Mouse (Mus musculus) forebrain, embryonic 12.5 days (tissue): ENCODE data around the gene Osbpl9. TPM values are rescaled to one million over a fixed set of nuclear protein-coding genes. Genes with fewer than 3 reads are reported as not detected.

ENCODE experiments used
- ATAC-seq: fragments of 200-750 bp; cut with Nextera tagmentation; 2 replicates; pipeline ENCODE4 v1.8.0; 2017; ENCODE audit warnings: moderate TSS enrichment; ENCODE audit not compliant: low FRiP score
- H3K27ac ChIP-seq: fragments of 300-500 bp; sonication (generic); 2 replicates; pipeline ENCODE4 v1.5.1; 2016; ENCODE audit warnings: mild to moderate bottlenecking
- H3K27me3 ChIP-seq: fragments of 300-500 bp; sonication (generic); 2 replicates; pipeline ENCODE4 v1.6.1; 2016; ENCODE audit warnings: mild to moderate bottlenecking
- H3K36me3 ChIP-seq: fragments of 300-500 bp; sonication (generic); replicated peaks from 2 replicates; pipeline ENCODE4 v1.6.1; 2016; ENCODE audit warnings: mild to moderate bottlenecking
- H3K4me1 ChIP-seq: fragments of 300-500 bp; sonication (generic); 2 replicates; pipeline ENCODE4 v1.6.1; 2016
- H3K4me2 ChIP-seq: fragments of 300-500 bp; sonication (generic); 2 replicates; pipeline ENCODE4 v1.6.1; 2016; ENCODE audit warnings: mild to moderate bottlenecking, moderate library complexity
- H3K4me3 ChIP-seq: fragments of 300-500 bp; sonication (generic); replicated peaks from 2 replicates; pipeline ENCODE4 v1.5.1; 2016; ENCODE audit warnings: mild to moderate bottlenecking
- H3K9ac ChIP-seq: fragments of 300-500 bp; sonication (generic); 2 replicates; pipeline ENCODE4 v1.6.1; 2016; ENCODE audit warnings: mild to moderate bottlenecking
- H3K9me3 ChIP-seq: fragments of 300-500 bp; sonication (generic); 2 replicates; pipeline ENCODE4 v1.6.1; 2016
- WGBS: fragments of 180-500 bp; shearing (Covaris S2); methylation state at CpG from one replicate; pipeline ENCODE4 v1.1.7; 2016; 5-methylcytosine and 5-hydroxymethylcytosine counted together
- polyA plus RNA-seq: library from polyadenylated mRNA; unstranded; fragments of >200 nt; fragmentation: Nextera tagmentation; extraction: Ambion mirVana; gene quantifications from 2 replicates; pipeline ENCODE4 v1.2.1, GENCODE M21; 2016

Gene Osbpl9
- 74.6 and 74.8 TPM in 2 replicates for polyA plus RNA-seq

- H3K9ac ChIP-seq = peak within 1 kb of the TSS; percentile 79
- H3K4me3 ChIP-seq = peak within 1 kb of the TSS; percentile 67
- peaks cover 19% of the 10 kb centered on the region for H3K4me1 ChIP-seq
- H3K27me3 ChIP-seq = no peaks in the 10 kb centered on the region
- H3K4me2 ChIP-seq = peak within 1 kb of the TSS; percentile 93
- ATAC-seq = peak; percentile 98
- H3K9me3 ChIP-seq = no peaks in the 10 kb centered on the region
- under 1% methylated on average over 59 of the region's 59 CpGs for WGBS
- peak within 1 kb of the TSS; percentile 94 for H3K27ac ChIP-seq
- no peaks in the 10 kb centered on the region for H3K36me3 ChIP-seq
Observed at GRCm38 (mm10) chr4:109201582-109202424, at the start of gene Osbpl9. Osbpl9 (minus strand) TSS chr4:109202272.

GRCm38 (mm10) chr4:109251605-109252004, 49.5 kb upstream of the Osbpl9 start:
- Histone ChIP-seq H3K27me3 (no peaks in the 10 kb centered on the region), H3K4me2 (no peak overlapping the region), H3K9ac (no peak overlapping the region), H3K9me3 (0 out of 2 replicates have a peak, but pooled peaks cover 1% of the 10 kb centered on the region), H3K4me1 (no peaks in the 10 kb centered on the region), H3K4me3 (no peak overlapping the region), H3K27ac (no peak overlapping the region), H3K36me3 (no peaks in the 10 kb centered on the region)
- no peak for ATAC-seq
- WGBS = 39% methylated on average over 3 of the region's 3 CpGs

- Histone ChIP-seq H3K9ac (no peak overlapping the region), H3K4me2 (no peak overlapping the region), H3K4me3 (no peak overlapping the region), H3K4me1 (no peaks in the 10 kb centered on the region), H3K27me3 (no peaks in the 10 kb centered on the region), H3K27ac (no peak overlapping the region), H3K36me3 (no peaks in the 10 kb centered on the region), H3K9me3 (no peaks in the 10 kb centered on the region)
- ATAC-seq = no peak
- 88% methylated on average over 6 of the region's 6 CpGs for WGBS
Observed at GRCm38 (mm10) chr4:109245016-109245620, 43.0 kb upstream of the Osbpl9 start.

- Histone ChIP-seq H3K4me1 (no peaks in the 10 kb centered on the region), H3K36me3 (no peaks in the 10 kb centered on the region), H3K9ac (no peak overlapping the region), H3K27me3 (no peaks in the 10 kb centered on the region), H3K4me3 (no peak overlapping the region), H3K4me2 (no peak overlapping the region), H3K27ac (no peak overlapping the region), H3K9me3 (no peaks in the 10 kb centered on the region)
- ATAC-seq = no peak
- 79% methylated on average over 7 of the region's 7 CpGs for WGBS
Observed at GRCm38 (mm10) chr4:109244506-109244905, 42.4 kb upstream of the Osbpl9 start.

GRCm38 (mm10) chr4:109241934-109242333, 39.9 kb upstream of the Osbpl9 start:
- no peaks in the 10 kb centered on the region for H3K36me3 ChIP-seq
- H3K27ac ChIP-seq = no peak overlapping the region
- no peak for ATAC-seq
- 79% methylated on average over 4 of the region's 4 CpGs for WGBS
- no peaks in the 10 kb centered on the region for H3K27me3 ChIP-seq
- no peak overlapping the region for H3K4me2 ChIP-seq
- peaks cover under 1% of the 10 kb centered on the region; the same call in 1 of the 2 replicates for H3K4me1 ChIP-seq
- H3K9ac ChIP-seq = no peak overlapping the region
- H3K9me3 ChIP-seq = no peaks in the 10 kb centered on the region
- no peak overlapping the region for H3K4me3 ChIP-seq

GRCm38 (mm10) chr4:109241221-109241620, 39.1 kb upstream of the Osbpl9 start:
- no peak for ATAC-seq
- Histone ChIP-seq H3K4me3 (no peak overlapping the region), H3K27me3 (no peaks in the 10 kb centered on the region), H3K9ac (no peak overlapping the region), H3K9me3 (no peaks in the 10 kb centered on the region), H3K4me2 (no peak overlapping the region), H3K27ac (no peak overlapping the region), H3K36me3 (no peaks in the 10 kb centered on the region), H3K4me1 (peaks cover 7% of the 10 kb centered on the region; the same call in 1 of the 2 replicates)

- Histone ChIP-seq H3K27ac (no peak overlapping the region), H3K9ac (no peak overlapping the region), H3K27me3 (no peaks in the 10 kb centered on the region), H3K4me3 (no peak overlapping the region), H3K9me3 (no peaks in the 10 kb centered on the region), H3K36me3 (no peaks in the 10 kb centered on the region), H3K4me2 (no peak overlapping the region), H3K4me1 (peaks cover 7% of the 10 kb centered on the region; the same call in 1 of the 2 replicates)
- no peak for ATAC-seq
- 86% methylated on average over 24 of the region's 24 CpGs for WGBS
Observed at GRCm38 (mm10) chr4:109238428-109239268, 36.6 kb upstream of the Osbpl9 start.

GRCm38 (mm10) chr4:109236186-109236879, 34.3 kb upstream of the Osbpl9 start:
- H3K36me3 ChIP-seq = no peaks in the 10 kb centered on the region
- H3K27ac ChIP-seq = no peak overlapping the region
- H3K4me2 ChIP-seq = no peak overlapping the region
- no peaks in the 10 kb centered on the region for H3K9me3 ChIP-seq
- H3K4me1 ChIP-seq = peaks cover 7% of the 10 kb centered on the region; the same call in 1 of the 2 replicates
- no peak overlapping the region for H3K4me3 ChIP-seq
- H3K9ac ChIP-seq = no peak overlapping the region
- ATAC-seq = no peak
- no peaks in the 10 kb centered on the region for H3K27me3 ChIP-seq
- WGBS = 74% methylated on average over 7 of the region's 7 CpGs

- H3K36me3 ChIP-seq = no peaks in the 10 kb centered on the region
- ATAC-seq = no peak
- no peak overlapping the region for H3K4me3 ChIP-seq
- H3K4me1 ChIP-seq = peaks cover 7% of the 10 kb centered on the region; the same call in 1 of the 2 replicates
- no peaks in the 10 kb centered on the region for H3K27me3 ChIP-seq
- H3K9ac ChIP-seq = no peak overlapping the region
- H3K4me2 ChIP-seq = no peak overlapping the region
- no peak overlapping the region for H3K27ac ChIP-seq
- WGBS = 81% methylated on average over 9 of the region's 9 CpGs
- H3K9me3 ChIP-seq = no peaks in the 10 kb centered on the region
Observed at GRCm38 (mm10) chr4:109234806-109235350, 32.8 kb upstream of the Osbpl9 start.

- Histone ChIP-seq H3K4me2 (no peak within 1 kb of the TSS), H3K9me3 (no peaks in the 10 kb centered on the region), H3K36me3 (no peaks in the 10 kb centered on the region), H3K27ac (no peak within 1 kb of the TSS), H3K27me3 (no peaks in the 10 kb centered on the region), H3K9ac (no peak within 1 kb of the TSS), H3K4me1 (peaks cover 7% of the 10 kb centered on the region; the same call in 1 of the 2 replicates), H3K4me3 (no peak within 1 kb of the TSS)
- 84% methylated on average over 2 of the region's 2 CpGs for WGBS
- no peak for ATAC-seq
Observed at GRCm38 (mm10) chr4:109234185-109234584, 32.1 kb upstream of the Osbpl9 start, which contains the start of gene Calr4. Calr4 (plus strand) TSS chr4:109234485.

- Histone ChIP-seq H3K27ac (no peak overlapping the region), H3K4me2 (no peak overlapping the region), H3K4me3 (no peak overlapping the region), H3K9ac (no peak overlapping the region), H3K4me1 (peaks cover 9% of the 10 kb centered on the region), H3K36me3 (no peaks in the 10 kb centered on the region), H3K27me3 (no peaks in the 10 kb centered on the region), H3K9me3 (no peaks in the 10 kb centered on the region)
- 70% methylated on average over 7 of the region's 7 CpGs for WGBS
- no peak for ATAC-seq
Observed at GRCm38 (mm10) chr4:109229766-109230279, 27.8 kb upstream of the Osbpl9 start.
